Mouse (Mus musculus) liver, adult (tissue): ENCODE measurements at regions not wholly inside any gene's neighbourhood (a gene's known extent, or its start where the extent isn't known, plus 50 kb on each side); places are given as distances from the start of the nearest gene placed in this dataset.

Experiments used
- GATA4 ChIP-seq: IDR thresholded peaks from 2 replicates; pipeline ENCODE4 v1.6.1; 2014; ENCODE audit warnings: mild to moderate bottlenecking, low read length; ENCODE audit not compliant: insufficient replicate concordance

DNA sequence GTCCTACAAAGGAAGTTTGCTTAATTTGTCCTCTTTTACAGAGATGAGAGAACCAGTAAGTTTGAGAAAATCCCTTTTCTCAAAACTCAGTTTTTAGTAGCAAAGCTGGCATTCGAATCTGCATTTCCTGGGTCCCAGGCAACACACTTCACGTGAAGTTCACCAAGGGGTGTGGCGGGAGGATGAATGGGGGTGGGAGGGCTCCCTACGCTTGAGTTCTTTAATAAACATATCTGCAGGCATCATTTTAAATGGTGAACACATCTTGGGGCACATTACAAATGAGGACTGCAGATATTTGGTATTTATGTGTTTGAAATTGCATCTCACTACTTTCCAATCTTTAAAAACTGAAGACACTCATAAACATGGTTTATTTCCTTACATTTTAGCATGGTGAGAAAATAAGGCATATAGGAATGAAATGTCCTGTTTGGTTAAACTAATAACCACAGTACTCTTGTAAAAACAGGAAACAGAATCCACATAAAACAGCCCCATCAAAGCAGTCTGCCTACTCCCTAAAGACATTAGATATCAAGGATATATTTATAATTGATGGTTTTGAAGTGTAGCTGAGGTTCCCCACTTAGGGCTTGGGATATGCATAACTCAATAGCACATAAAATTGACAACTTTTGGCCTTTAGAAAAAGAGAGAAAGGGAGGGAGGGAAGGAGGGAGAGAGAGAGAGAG, 106.3 kb upstream of the Gm10295 start:
- no peak for TF ChIP-seq GATA4

DNA sequence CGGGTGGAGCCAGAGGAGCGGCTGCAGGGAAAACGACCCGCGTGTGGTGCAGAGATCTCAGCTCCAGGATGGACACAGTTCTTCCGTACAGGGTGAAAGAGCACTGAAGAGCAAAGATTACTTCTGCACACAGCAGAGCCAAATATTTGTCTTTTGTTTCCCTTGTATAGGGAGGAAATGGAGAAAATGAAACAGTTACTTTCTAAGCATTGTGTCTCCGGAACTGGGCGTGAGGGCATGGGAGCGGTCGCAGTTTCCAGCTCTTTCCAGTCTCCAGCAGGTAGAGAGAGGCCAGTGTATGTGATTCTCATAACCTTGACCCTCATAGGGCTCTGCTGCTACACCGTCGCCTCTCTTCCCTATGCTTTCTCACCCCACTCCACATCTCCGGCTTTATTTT, 105.1 kb upstream of the Gm10295 start:
- no peak for TF ChIP-seq GATA4

DNA sequence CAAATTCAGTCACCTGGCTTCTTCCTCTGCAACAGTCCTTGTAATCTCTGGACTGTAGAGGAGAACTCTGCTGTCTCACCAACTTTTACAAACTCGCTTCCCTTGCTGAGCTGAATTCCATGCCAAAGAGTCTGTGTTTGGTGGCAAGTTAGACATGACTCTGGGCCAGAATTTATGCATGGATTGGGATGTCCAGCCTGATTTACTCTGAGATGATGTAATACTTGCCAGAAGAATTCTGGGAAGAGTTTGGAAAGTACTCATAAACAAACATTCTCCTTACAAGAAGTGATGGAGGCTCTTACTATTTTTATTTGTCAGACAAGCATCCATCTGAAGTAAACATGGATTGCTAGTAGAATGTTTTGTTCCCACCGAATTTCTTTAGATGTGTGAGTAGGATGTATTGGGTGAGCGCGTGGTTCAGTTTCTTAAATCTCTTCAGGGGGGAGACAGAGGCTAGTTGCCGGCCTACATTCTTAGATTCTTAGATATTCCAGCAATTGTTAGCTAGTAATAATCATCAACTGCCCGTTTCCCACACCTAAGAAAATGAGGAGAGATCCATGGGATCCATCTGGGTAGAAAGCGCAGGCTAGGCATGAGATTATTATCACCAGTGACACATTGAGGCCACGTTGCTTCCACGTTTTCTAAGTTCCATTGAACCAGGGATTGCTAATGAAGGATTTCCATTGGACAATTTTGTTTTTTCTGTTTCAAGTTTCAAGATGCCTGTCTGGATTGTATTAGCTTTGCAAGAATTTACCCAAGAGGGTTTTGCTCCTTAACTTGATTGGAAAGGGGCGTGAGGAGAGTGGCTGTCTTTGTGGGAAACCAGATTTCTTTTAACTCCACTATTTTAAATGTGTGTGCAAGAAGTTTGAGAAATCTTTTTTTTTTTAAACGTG, 89.3 kb upstream of the Gm10295 start:
- TF ChIP-seq GATA4 = no peak

DNA sequence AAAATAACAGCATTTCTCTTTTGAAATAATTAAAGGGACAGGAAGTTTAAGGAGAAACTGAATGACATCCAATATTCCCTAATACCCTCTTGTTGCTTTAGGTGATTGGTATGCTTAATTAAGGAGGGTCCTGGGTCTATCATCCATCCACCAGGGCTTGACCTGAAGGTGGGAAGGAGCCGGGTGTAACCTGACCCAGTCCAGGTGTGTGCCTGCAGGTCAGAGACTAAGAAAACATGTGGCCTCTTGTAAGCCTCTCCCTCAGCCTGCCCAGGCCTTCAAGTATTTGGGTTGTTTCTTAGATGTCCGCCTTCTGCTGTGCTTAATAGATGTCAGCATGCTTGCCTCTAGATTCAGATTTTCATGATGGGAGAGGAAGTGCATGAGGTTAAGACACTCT, 74.7 kb upstream of the Gm10295 start:
- TF ChIP-seq GATA4 = no peak

DNA sequence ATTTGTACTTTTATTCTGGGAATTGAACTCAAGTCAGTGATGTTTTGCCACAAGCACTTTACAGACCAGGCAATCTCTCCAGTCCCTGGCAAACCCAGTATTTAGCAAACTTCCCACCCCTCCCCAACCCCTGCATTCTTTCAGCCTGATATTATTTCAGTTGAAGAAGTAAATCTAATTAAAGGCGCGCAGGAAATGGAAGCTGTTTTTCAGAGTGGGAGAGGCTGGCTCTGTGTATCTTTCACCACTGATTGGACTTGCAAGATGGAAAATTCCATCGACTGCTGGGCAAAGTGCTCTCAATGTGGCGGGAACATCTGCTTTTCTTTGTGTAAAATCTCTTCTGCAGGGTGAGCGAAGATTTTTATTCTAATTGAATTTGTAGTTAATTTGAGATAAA, 68.0 kb upstream of the Gm10295 start:
- TF ChIP-seq GATA4 = peak; percentile 42; the same call in 1 of the 2 replicates

DNA sequence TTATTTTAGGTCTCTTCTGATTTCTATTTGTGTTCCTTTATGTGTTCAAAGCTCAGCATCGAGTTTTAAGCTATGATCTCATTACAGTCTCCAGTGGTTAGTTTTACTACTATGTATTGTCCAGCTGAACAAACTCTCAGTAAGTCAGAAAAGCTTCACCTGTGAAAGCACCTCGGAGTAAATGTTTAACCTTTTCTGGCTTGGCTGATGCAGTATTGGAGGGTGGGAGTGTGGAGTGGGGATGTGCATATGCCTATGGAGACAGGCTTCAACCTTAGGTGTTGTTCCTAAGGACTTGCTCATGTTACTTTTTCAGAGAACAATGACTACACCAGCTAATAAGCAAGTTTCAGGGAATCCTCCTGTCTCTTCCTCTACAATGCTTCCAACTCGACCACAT, 67.6 kb upstream of the Gm10295 start:
- TF ChIP-seq GATA4 = no peak

DNA sequence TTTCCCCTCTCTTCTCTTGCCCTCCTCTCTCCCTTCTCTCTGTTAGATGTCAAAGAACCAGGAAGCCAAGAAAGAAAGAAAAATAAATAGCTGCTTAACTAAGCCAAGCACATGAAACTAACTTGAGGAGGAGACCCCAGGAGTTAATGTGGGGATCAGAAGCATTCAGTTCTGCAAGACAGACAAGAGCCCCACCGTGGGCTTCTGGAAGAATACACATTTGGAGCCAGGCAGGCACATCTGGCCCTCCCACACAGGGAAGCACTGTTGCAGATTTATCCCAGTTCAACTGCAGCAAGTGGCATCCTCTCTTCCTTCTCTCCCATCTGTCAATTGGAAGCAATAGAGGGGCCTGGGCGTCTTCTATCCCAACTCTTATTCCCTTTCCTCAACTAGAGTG, 63.5 kb upstream of the Gm10295 start:
- TF ChIP-seq GATA4 = no peak

DNA sequence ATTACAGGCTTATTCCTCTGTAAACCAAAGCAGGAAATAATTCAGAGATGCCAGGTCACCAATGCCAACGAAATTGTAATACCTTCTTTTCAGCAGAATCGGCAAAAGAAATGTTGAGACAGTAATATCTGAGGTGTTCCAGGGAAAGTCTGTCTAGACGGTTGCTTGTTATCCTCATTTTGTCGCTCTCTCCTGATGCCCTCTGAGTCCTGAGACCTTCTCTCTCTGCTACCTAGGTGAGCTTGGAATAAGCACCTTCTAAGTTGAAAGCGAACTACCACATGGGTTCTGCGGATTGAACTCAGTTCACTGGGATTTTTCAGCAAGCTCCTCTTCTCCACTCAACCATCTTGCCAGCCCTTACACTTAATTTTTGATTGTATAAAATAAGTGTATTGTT, 61.8 kb upstream of the Gm10295 start:
- no peak for TF ChIP-seq GATA4

DNA sequence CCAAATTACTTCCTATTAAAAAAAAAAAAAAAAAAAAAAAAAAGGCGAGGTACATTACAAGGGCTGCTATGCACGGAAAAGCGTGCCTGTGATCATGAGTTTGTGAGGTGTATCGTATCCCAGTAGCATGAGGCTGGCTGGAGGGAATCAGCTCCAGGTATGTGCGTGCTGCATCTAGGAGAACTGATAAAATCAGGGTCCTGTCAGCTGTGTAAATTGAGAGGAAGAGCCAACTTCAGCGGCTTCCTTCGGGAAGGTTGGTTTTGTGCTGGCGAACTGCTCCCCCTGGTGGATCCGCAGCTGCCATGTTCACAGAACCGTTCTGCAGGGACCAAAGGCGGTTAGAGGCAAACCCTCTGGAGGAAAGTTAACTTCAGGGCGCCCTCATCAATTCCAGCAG, 60.8 kb upstream of the Gm10295 start:
- TF ChIP-seq GATA4 = peak; percentile 54; the same call in 1 of the 2 replicates

DNA sequence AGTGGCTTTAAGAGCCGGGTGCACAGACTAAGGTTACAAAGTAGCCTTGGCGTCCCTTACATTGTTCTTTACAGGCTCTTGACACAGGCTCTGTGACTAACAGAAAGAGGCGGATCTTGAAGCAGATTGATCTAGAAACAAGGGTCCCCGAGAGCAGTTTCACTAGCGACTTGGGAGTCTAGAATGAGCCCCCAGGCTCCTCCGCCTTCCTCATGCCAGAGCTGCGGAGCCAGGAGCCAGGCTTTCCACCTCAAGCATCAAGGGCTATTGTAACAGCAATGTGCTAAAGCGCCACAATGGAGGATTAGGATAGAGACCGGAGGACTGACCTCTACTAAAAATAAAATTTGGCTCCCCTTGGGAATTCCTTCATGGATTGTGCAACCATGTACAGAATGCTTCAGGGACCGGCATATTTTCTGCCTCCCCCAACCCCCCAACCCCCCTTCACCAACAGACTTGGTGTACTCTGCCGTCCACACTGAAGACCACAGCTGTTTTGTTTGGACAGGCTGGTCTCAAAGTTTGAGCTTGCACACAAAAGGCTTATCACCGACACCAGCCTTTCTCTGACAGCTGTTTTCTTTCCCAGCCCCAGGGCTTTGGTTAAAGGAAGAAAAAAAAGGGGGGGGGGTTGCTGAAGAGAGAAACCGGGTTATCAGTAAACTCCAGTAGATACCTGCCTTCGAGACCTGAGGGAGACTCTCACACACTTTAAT, 60.2 kb upstream of the Gm10295 start:
- no peak for TF ChIP-seq GATA4

DNA sequence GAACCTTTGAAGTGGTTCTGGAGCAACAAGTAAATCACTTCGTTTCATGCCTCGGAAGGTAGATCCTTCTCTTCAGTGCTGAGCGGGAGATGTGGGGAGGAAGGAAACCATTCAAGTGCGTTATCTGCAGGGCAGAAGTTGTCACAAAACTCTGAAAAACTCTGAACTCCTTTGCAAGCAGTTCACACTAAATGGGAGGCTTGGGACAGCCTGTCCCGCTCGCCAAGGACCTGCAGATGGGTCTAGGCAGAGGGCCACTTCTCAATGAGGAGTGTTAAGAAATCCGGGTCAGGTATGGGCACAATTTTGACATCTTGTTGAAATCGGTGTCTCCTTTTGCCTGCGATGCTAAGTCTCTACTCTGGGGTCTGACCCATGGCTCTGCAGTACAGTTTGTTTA, 58.6 kb upstream of the Gm10295 start:
- TF ChIP-seq GATA4 = peak; percentile 33; the same call in 1 of the 2 replicates

DNA sequence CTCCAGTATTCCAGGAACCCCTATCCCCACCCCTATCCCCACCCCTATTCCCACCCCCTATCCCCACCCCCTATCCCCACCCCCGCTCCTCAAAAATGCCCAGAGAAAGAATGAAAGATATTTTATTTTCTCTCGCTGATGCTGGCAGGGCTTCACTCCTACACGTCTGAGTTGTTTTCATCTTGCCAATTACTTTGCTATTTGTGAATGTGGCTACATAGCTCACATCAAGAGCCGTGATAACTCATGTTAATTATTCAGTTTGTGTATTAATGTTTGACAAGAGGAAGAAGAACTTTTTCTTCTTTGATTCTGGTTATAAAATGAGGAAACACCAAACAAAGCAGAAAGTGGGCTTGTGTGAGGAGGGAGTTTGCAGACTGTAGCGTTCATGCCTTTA, 57.8 kb upstream of the Gm10295 start:
- TF ChIP-seq GATA4 = no peak

DNA sequence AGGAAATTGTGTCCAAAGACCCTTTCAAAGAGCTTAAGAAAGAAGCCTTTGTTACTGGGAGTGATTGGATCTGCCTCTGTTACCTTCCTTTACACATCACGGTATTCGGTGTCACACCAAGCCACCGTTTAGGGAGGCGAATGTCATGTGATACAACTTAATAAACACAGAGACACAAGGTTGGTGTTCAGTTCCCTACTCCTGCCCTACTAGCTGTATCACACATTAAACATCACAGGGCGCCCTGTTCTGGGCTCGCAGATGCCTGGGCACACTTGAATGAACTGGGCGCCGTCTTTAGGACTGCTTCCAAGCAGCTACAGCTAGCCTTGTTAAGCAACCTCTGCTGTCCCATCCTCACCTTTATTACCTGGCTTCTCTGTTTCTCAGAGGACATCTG, 55.0 kb upstream of the Gm10295 start:
- TF ChIP-seq GATA4 = no peak
